Mouse (Mus musculus) layer of hippocampus, adult 9-10 months (tissue): ENCODE results near the gene Rnase2b.
A peak's percentile ranks its signal among the peaks of the same experiment; 100 is the strongest.
"Not testable (repeated sequence)": the region's sequence is repeated elsewhere in the genome, so short reads cannot be mapped to it uniquely, and the experiment has no call there.

Experiments used
- DNase-seq: peaks from one replicate; pipeline ENCODE4 v3.0.0; 2022; ENCODE audit warnings: low spot score

Gene Rnase2b

GRCm38 (mm10) chr14:51152249-51152870 is 9.7 kb upstream of the Rnase2b start:
- no peak for DNase-seq

- DNase-seq = no peak
Observed at GRCm38 (mm10) chr14:51156056-51156735, 5.9 kb upstream of the Rnase2b start.

DNA sequence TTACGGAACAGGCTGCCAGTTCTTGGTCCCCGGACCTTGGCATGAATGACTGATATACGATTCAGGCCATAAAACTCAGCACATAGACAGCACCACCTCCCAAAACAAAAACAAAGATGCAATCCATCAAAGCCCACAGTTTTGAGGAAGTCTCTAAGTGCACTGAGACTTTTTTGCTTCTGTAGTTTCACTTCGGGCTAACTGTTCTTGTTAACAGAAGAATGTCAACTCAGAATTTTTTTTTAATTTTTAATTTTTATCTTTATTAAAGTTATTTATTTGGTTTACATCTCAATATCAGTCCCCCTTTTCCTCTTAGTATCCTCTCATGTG is 5.4 kb upstream of the Rnase2b start:
- DNase-seq = no peak

- no peak for DNase-seq
Observed at GRCm38 (mm10) chr14:51157072-51157471, 5.0 kb upstream of the Rnase2b start.

- DNase-seq = not testable (repeated sequence)
Observed at GRCm38 (mm10) chr14:51163323-51163722, 1.3 kb downstream of the Rnase2b start.

- DNase-seq = no peak
Observed at GRCm38 (mm10) chr14:51165435-51165834, 3.4 kb downstream of the Rnase2b start.

DNA sequence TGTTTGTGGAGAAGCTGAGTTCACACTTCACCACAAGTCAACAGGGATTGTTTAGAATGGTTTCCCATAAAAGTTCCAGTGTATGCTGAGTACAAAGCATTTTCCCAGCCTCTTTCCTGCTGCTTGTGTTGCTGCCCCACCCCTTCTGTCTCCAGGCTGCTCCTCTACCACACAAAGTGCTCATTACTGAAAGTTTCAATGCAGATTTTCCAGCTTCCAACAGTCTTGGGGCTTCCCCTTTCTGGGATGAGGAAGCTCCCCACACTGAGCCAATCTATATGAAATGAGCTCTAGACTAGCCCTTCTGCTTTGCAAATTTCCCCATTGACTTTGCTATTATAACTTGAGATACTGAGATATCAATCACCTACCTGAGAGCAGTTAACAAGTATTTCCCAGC is 4.0 kb downstream of the Rnase2b start:
- DNase-seq = no peak

- peak; percentile 8 for DNase-seq
Observed at GRCm38 (mm10) chr14:51172095-51172865, 10.2 kb downstream of the Rnase2b start.

- DNase-seq = peak; percentile 15
Observed at GRCm38 (mm10) chr14:51172947-51173346, 10.9 kb downstream of the Rnase2b start.

DNA sequence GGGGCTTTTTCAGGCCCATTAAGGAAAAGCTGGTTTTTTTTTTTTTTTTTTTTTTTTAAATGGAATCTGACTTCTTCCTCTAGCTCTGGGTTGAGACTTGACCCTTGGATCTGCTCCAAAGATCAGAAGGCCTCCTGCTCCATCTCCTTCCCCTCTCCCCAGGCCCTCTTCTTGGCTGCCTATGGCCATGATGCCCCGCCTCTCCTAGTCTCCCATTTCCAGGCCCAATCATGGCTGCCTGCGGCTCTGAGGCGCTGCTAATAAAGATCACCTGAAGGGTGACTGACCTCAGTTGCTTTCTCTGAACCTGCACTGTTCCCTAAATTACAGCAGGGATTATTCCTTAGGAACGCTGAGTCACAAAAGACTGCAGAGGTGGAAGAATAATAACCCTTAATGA is 11.8 kb downstream of the Rnase2b start:
- DNase-seq = no peak

DNA sequence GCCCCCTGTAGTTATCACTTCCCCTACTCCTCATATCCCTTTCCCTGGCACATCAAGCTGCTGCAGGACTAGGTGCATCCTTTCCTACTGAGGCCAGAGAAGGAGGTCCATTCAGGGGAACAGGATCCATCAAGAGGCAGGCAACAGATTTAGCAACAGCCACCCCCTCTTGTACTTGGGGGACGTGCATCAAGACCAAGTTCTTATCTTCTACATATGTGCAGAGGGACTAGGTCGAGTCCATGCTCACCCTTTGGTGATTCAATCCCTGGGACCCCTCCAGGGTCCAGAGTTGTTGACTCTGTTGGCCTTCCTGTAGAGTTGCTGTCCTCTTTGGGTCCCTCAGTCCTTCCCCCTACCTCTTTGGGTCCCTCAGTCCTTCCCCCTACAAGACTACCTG is 19.0 kb downstream of the Rnase2b start:
- DNase-seq = not testable (repeated sequence)

DNA sequence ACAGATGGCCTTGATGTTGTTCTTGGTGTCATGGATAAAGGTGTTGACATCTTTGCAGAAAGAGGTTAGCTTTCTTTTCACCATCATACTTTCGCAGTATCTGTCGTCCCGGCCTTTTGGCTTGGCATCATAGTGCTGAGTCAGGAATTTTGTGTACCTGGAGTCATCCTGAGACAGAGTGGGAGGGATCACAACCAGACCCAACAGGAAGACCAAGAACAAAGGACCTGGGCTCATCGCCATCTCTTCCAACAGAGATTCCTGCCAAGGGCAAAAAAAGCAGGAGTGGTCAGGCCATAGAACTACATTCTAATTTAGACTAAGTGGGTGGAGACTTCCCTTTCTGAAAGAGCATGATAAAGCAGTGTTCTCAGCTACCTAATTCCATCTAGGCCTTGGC is 33.6 kb downstream of the Rnase2b start:
- DNase-seq = no peak

GRCm38 (mm10) chr14:51199098-51200023 is 37.3 kb downstream of the Rnase2b start, which contains the start of gene Ang2:
Gene Ang2 (minus strand): TSS chr14:51199148.
- DNase-seq = no peak

DNA sequence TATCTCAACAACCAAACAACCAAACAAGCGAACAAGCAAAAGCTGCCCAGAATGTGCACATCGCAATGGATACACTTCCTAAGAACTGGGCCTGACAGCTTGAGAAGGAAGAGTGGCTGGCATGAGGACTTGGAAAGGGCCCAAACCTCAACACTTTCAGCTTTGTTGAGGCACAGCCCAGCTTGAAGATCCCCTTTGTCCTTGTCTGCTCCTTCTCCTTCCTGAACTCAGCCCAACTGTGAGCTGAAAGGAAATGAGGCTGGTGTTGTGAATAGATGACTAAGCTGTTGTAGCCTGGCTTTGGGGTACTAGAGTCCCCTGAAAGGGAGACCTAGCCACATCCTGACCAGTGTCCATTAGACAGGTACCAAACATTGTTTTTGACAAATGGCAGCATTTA is 38.0 kb downstream of the Rnase2b start:
- no peak for DNase-seq

DNA sequence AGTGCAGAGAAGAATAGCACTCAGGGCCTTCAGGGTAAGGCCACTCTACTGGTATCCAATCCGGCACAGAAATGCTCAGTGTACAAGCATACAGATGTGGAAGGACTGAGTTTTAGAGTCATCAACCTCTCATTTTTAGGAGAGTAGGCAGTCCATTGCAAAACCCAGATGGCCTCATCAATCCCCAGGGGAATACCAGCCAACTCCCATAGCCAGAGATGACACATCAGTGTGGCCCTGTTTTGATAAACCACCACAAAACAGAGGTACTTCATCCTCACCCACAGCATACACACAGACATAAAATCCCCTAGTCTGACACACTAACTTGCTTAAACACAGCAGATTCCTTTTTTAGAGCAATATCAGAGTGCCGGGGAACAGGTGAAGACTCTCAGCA is 38.4 kb downstream of the Rnase2b start:
- no peak for DNase-seq

DNA sequence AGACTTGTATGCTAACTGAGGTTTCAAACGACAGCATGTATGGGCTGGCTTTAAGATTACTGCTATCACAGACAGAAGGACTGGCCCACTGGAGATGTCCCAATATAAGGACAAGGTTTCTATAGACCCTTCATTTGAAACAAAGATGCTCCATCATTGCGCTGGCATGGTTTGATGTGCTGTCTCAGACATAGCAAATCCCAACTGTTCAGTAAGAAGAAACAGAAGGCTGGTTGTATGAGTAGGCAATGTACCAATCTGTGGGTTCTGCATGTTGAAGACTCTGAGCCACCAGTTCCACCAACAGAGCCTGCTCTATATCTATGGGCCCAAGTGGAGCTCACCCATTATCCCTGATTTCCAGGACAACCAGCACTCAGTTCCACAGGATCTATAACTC is 41.1 kb downstream of the Rnase2b start, which contains the start of gene Ear14:
Ear14 (plus strand) TSS at position 277 of the 400 bp plus-strand sequence.
- DNase-seq = peak; percentile 20
